Comparison of ENCODE assay signal across 8 mouse cellular contexts in genomic region chr9:74952756-74953247, GRCm38 (mm10). TPM values are rescaled to one million over a fixed set of nuclear protein-coding genes. Genes with fewer than 3 reads are reported as not detected.
DNase-seq lines count a peak whose midpoint lies in the region; ATAC-seq lines count a peak whose summit lies in the region.

Fam214a (plus strand) TSS chr9:74952884.

- 0% methylated on average over 44 of the region's 59 CpGs for WGBS in embryonic facial prominence, embryonic 13.5 days
- under 1% methylated on average over 59 of the region's 59 CpGs for WGBS in kidney, embryonic 14.5 days
- WGBS in limb, embryonic 15.5 days = under 1% methylated on average over 59 of the region's 59 CpGs

- peak within 1 kb of the TSS; percentile 85 for H3K9ac ChIP-seq in embryonic facial prominence, embryonic 13.5 days
- peak within 1 kb of the TSS; percentile 84 for H3K9ac ChIP-seq in kidney, embryonic 14.5 days (ENCODE audit: low read depth, low read length)
- H3K9ac ChIP-seq in limb, embryonic 15.5 days = peak within 1 kb of the TSS; percentile 81

- H3K9me3 ChIP-seq in embryonic facial prominence, embryonic 13.5 days = no peaks in the 10 kb centered on the region
- H3K9me3 ChIP-seq in kidney, embryonic 14.5 days (ENCODE audit: control insufficient read depth, low read length) = no peaks in the 10 kb centered on the region
- H3K9me3 ChIP-seq in limb, embryonic 15.5 days = no peaks in the 10 kb centered on the region

- peak within 1 kb of the TSS; percentile 94 for H3K4me3 ChIP-seq in embryonic facial prominence, embryonic 13.5 days
- H3K4me3 ChIP-seq in kidney, embryonic 14.5 days (ENCODE audit: low read length) = peak within 1 kb of the TSS; percentile 88
- H3K4me3 ChIP-seq in limb, embryonic 15.5 days = peak within 1 kb of the TSS; percentile 99

- H3K4me1 ChIP-seq in embryonic facial prominence, embryonic 13.5 days = peaks cover 15% of the 10 kb centered on the region
- 0 out of 2 replicates have a peak, but pooled peaks cover 6% of the 10 kb centered on the region for H3K4me1 ChIP-seq in kidney, embryonic 14.5 days (ENCODE audit: control insufficient read depth, insufficient read depth, low read length)
- H3K4me1 ChIP-seq in limb, embryonic 15.5 days = peaks cover 14% of the 10 kb centered on the region

- peak; percentile 94 for DNase-seq in 3T3-L1 (ENCODE audit: low read depth, low spot score)
- DNase-seq in adrenal gland, postnatal 36 days = peak; percentile 96
- DNase-seq in heart, adult 9 months (ENCODE audit: low spot score in 2 of 2) = peak; percentile 94 to 95
- peak; percentile 73 to 82 for DNase-seq in monocyte, adult 2 months (ENCODE audit: low read depth in 1 of 2, low spot score in 2 of 2)
- DNase-seq in spleen, postnatal 36 days (ENCODE audit: low spot score in 2 of 2) = peak; percentile 91 to 92

- peak within 1 kb of the TSS; percentile 87 for H3K4me2 ChIP-seq in embryonic facial prominence, embryonic 13.5 days
- H3K4me2 ChIP-seq in kidney, embryonic 14.5 days (replicated peaks; ENCODE audit: low read depth, low read length) = peak within 1 kb of the TSS; percentile 91
- peak within 1 kb of the TSS; percentile 85 for H3K4me2 ChIP-seq in limb, embryonic 15.5 days

- H3K27ac ChIP-seq in embryonic facial prominence, embryonic 13.5 days = peak within 1 kb of the TSS; percentile 95
- H3K27ac ChIP-seq in kidney, embryonic 14.5 days (ENCODE audit: low read depth, low read length) = peak within 1 kb of the TSS; percentile 96
- peak within 1 kb of the TSS; percentile 93 for H3K27ac ChIP-seq in limb, embryonic 15.5 days

- peaks cover 6% of the 10 kb centered on the region; the same call in 1 of the 2 replicates for H3K36me3 ChIP-seq in embryonic facial prominence, embryonic 13.5 days
- H3K36me3 ChIP-seq in kidney, embryonic 14.5 days (ENCODE audit: control insufficient read depth, insufficient read depth, low read length) = no peaks in the 10 kb centered on the region
- H3K36me3 ChIP-seq in limb, embryonic 15.5 days = peaks cover 3% of the 10 kb centered on the region; the same call in 1 of the 2 replicates

- H3K27me3 ChIP-seq in embryonic facial prominence, embryonic 13.5 days = no peaks in the 10 kb centered on the region
- no peaks in the 10 kb centered on the region for H3K27me3 ChIP-seq in kidney, embryonic 14.5 days (ENCODE audit: control insufficient read depth, insufficient read depth, low read length)
- H3K27me3 ChIP-seq in limb, embryonic 15.5 days = no peaks in the 10 kb centered on the region

- ATAC-seq in embryonic facial prominence, embryonic 13.5 days (ENCODE audit: insufficient number of reproducible peaks, insufficient read depth, low FRiP score, low TSS enrichment, low read depth) = peak; percentile 93
- peak; percentile 96 for ATAC-seq in kidney, embryonic 14.5 days (ENCODE audit: low FRiP score, low TSS enrichment)
- peak; percentile 91 for ATAC-seq in limb, embryonic 15.5 days (ENCODE audit: insufficient number of reproducible peaks, low FRiP score, low TSS enrichment, low read depth)

RNA-seq across cellular contexts. Expression of gene Fam214a, which starts in this region (rescaled TPM):
- 10 to 100 TPM; 75.3 to 86.8 TPM for total RNA-seq in adrenal gland, postnatal 36 days (2021)
- 13.8 and 15.1 TPM in 2 replicates for polyA plus RNA-seq in embryonic facial prominence, embryonic 13.5 days (2015; fragmentation: Nextera tagmentation; extraction: Ambion mirVana)
- 6.0 and 10.4 TPM in 2 replicates for polyA plus RNA-seq in kidney, embryonic 14.5 days (2014; fragmentation: Nextera tagmentation; extraction: Ambion mirVana)
- polyA plus RNA-seq in limb, embryonic 15.5 days (2015; fragmentation: Nextera tagmentation; extraction: Ambion mirVana) = 11.1 and 11.3 TPM in 2 replicates

Comparison
In these comparisons a context has a peak if more than half of its experiments do, and no peak if none do; other contexts are left out.
1. Peak in every context shown above with its lines: DNase-seq, ATAC-seq, H3K4me3 ChIP-seq and H3K27ac ChIP-seq.